Mouse (Mus musculus) limb, embryonic 11.5 days (tissue): ENCODE measurements around the gene Ift52. TPM values are rescaled to one million over a fixed set of nuclear protein-coding genes. Genes with fewer than 3 reads are reported as not detected.

Experiments
- ATAC-seq: fragments of 200-750 bp; cut with Nextera tagmentation; 2 replicates; pipeline ENCODE4 v1.8.0; 2017; ENCODE audit warnings: low read depth; ENCODE audit not compliant: insufficient number of reproducible peaks, low FRiP score, low TSS enrichment
- DNase-seq: peaks from one replicate; pipeline ENCODE4 v3.0.0-alpha.2; 2015; ENCODE audit warnings: low spot score
- H3K27ac ChIP-seq: fragments of 300-500 bp; sonication (generic); replicated peaks from 2 replicates; pipeline ENCODE4 v1.5.1; 2014; ENCODE audit warnings: low read depth, mild to moderate bottlenecking, low read length
- H3K27me3 ChIP-seq: fragments of 300-500 bp; sonication (generic); 2 replicates; pipeline ENCODE4 v1.6.1; 2014; ENCODE audit warnings: mild to moderate bottlenecking, low read length, mixed read lengths; ENCODE audit not compliant: control insufficient read depth, insufficient read depth
- H3K36me3 ChIP-seq: fragments of 300-500 bp; sonication (generic); 2 replicates; pipeline ENCODE4 v1.6.1; 2014; ENCODE audit warnings: mild to moderate bottlenecking, low read length, moderate library complexity, mixed read lengths; ENCODE audit not compliant: control insufficient read depth, insufficient read depth
- H3K4me1 ChIP-seq: fragments of 300-500 bp; sonication (generic); 2 replicates; pipeline ENCODE4 v1.6.1; 2014; ENCODE audit warnings: low read length, mixed read lengths; ENCODE audit not compliant: control insufficient read depth, insufficient read depth
- H3K4me2 ChIP-seq: fragments of 300-500 bp; sonication (generic); 2 replicates; pipeline ENCODE4 v1.6.1; 2014; ENCODE audit warnings: low read depth, mild to moderate bottlenecking, moderate library complexity; ENCODE audit not compliant: severe bottlenecking
- H3K4me3 ChIP-seq: fragments of 300-500 bp; sonication (generic); 2 replicates; pipeline ENCODE4 v1.5.1; 2014; ENCODE audit warnings: low read depth, low read length
- H3K9ac ChIP-seq: fragments of 300-500 bp; sonication (generic); 2 replicates; pipeline ENCODE4 v1.6.1; 2014; ENCODE audit warnings: mild to moderate bottlenecking, low read length
- H3K9me3 ChIP-seq: fragments of 300-500 bp; sonication (generic); 2 replicates; pipeline ENCODE4 v1.6.1; 2016; ENCODE audit warnings: low read length; ENCODE audit not compliant: control insufficient read depth
- WGBS: fragments of 180-500 bp; shearing (Covaris S2); extraction: QIAGEN DNeasy Blood & Tissue Kit; methylation state at CpG from one replicate; pipeline ENCODE4 v1.1.7; 2014; 5-methylcytosine and 5-hydroxymethylcytosine counted together
- polyA plus RNA-seq: library from polyadenylated mRNA; unstranded; fragments of >200 nt; fragmentation: Nextera tagmentation; extraction: Ambion mirVana; gene quantifications from 2 replicates; pipeline ENCODE4 v1.2.1, GENCODE M21; 2014

Ift52 gene
- polyA plus RNA-seq, 1 experiment from 2014 or later, result 55.8 TPM

DNA sequence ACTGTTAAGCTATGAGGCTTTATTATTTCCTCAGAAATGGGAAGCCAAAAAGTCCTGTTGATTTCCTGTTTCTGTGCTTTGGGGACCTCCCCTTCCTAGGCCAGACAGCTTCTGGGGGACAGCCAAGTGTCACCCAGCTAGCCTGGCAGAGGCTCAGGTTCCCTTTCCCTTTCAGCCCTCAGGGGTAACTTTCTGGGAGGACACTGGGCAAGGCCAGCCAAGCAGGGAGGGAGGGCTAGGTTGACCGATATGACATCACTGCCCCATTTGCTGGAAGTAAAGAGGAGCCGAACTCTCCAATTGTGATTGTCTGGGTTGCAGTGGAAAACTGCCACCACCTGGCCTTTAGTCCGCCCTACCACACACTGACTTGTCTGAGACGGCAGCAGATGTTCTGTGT, 41.2 kb upstream of the Ift52 start:
- no peaks in the 10 kb centered on the region for H3K36me3 ChIP-seq
- no peak overlapping the region for H3K9ac ChIP-seq
- ATAC-seq (no peak), DNase-seq (no peak)
- no peaks in the 10 kb centered on the region for H3K9me3 ChIP-seq
- no peaks in the 10 kb centered on the region for H3K27me3 ChIP-seq
- no peak overlapping the region for H3K27ac ChIP-seq
- no peaks in the 10 kb centered on the region for H3K4me1 ChIP-seq
- no peak overlapping the region for H3K4me2 ChIP-seq
- 77% methylated on average over 4 of the region's 4 CpGs for WGBS
- no peak overlapping the region for H3K4me3 ChIP-seq

DNA sequence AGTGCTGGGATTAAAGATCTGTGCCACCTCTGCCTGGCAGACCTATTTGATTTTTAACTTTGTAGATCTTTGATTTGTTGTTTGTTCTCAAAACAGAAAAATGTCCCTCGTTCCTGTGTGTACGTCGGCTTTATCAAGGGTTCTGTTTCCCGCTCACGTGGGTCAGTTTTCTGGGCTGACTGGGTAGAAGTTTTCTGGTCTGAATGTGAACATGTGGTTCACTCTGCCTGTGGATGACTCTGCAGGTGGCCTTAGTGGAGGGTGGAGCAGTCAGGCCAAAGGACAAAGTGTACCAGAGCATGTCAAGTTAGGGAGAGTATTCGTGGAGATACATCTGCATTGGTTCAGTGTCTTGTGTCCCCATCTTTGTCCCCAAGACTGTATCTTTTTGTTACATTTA, 32.8 kb upstream of the Ift52 start:
- Histone ChIP-seq H3K4me1 (no peaks in the 10 kb centered on the region), H3K27ac (no peak overlapping the region), H3K36me3 (no peaks in the 10 kb centered on the region), H3K9ac (no peak overlapping the region), H3K4me2 (no peak overlapping the region), H3K9me3 (no peaks in the 10 kb centered on the region), H3K27me3 (no peaks in the 10 kb centered on the region), H3K4me3 (no peak overlapping the region)
- no peak for DNase-seq
- ATAC-seq, result no peak
- 89% methylated on average over 6 of the region's 6 CpGs for WGBS

DNA sequence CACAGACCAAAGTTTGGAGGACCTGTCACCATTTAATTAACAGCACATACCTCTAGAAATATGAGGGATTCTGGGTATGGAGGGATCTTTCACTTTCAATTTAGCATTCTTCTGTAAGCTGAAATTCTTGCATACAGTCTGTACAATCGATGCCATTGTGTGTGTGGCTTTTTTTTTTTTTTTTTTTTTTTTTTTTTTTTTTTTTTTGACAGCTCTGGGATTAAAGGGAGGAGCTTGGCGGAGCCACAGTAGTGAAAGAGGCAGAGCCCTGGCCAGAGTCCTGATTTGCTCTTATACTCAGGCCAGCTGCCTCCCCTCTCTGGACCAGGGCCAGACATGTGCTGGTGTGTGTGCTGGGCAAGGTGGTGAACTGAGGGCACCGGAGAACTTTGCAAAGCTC, 31.2 kb upstream of the Ift52 start:
- H3K27ac ChIP-seq, result no peak overlapping the region
- ATAC-seq, result no peak
- DNase-seq, result no peak
- H3K4me2 ChIP-seq, result no peak overlapping the region
- WGBS, result 67% methylated on average over 3 of the region's 3 CpGs
- no peaks in the 10 kb centered on the region for H3K9me3 ChIP-seq
- no peak overlapping the region for H3K9ac ChIP-seq
- no peak overlapping the region for H3K4me3 ChIP-seq
- no peaks in the 10 kb centered on the region for H3K36me3 ChIP-seq
- H3K4me1 ChIP-seq, result no peaks in the 10 kb centered on the region
- H3K27me3 ChIP-seq, result no peaks in the 10 kb centered on the region

DNA sequence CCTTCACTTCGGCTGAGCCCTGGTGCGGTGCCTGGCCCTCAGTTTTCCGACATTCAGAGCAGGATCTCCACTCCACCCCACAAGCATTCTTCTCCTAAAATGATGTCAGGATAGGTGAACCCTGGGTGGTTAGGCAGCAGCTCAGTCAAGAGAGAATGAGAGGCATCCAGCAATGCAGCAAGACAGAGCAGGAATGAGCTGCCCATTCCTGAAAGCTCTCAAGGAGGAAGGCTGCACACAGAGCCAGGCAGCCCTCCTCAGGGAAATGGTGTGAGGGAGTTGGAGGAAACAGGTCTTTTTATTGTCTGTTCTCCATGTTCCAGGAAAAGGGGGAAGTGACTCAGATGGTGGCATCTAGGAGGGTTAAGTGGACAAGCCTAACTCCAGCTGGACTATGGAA, 30.4 kb upstream of the Ift52 start:
- 89% methylated on average over 3 of the region's 3 CpGs for WGBS
- Histone ChIP-seq H3K4me3 (no peak overlapping the region), H3K4me2 (no peak overlapping the region), H3K4me1 (no peaks in the 10 kb centered on the region), H3K27ac (no peak overlapping the region), H3K9me3 (no peaks in the 10 kb centered on the region), H3K36me3 (no peaks in the 10 kb centered on the region), H3K27me3 (no peaks in the 10 kb centered on the region), H3K9ac (no peak overlapping the region)
- DNase-seq, result no peak
- ATAC-seq, result no peak

DNA sequence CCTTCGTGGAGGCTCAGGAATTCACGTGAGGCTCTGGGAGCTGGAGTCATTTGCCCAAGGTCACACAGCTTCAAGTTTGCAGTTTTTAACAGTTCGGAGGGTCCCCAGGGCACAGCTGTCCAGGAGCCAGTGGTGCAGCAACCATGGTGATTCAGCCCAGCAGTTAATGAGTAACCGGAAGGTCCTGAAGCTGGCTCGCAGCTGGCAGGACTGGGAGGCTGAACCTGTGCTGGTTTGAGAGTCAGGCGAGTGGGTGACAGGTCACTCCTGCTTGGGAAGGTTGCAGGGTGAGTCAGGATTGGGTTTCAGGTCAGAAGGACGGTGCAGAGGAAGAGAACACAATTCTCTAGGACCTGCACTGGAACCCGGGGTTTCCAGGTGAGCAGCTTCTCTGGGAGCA, 29.9 kb upstream of the Ift52 start, which contains the start of gene Sgk2:
Gene Sgk2 (plus strand): TSS at position 113 of the 400 bp plus-strand sequence.
- no peak within 1 kb of the TSS for H3K9ac ChIP-seq
- H3K9me3 ChIP-seq, result no peaks in the 10 kb centered on the region
- H3K27me3 ChIP-seq, result no peaks in the 10 kb centered on the region
- H3K4me3 ChIP-seq, result no peak within 1 kb of the TSS
- no peak within 1 kb of the TSS for H3K4me2 ChIP-seq
- ATAC-seq (no peak), DNase-seq (no peak)
- H3K4me1 ChIP-seq, result no peaks in the 10 kb centered on the region
- WGBS, result 61% methylated on average over 8 of the region's 8 CpGs
- no peak within 1 kb of the TSS for H3K27ac ChIP-seq
- no peaks in the 10 kb centered on the region for H3K36me3 ChIP-seq

DNA sequence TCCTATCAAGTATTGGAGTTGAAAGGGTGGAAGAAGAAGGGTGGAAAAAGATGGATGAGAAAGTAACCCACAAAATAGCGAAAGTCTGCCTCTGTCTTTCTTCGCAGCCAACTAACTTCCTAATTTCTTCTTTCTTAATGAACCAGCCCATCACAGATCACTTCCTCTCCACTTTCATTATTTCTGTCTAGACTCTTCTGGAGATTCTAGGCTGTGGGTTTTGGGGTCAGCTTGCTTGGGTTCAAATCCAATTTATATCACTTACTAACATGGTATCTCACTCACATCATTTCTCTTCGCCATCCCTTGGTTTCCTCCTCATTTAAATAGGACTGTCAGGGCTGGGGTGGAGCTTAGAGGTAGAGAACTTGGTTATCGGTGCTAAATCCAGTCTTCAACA, 28.9 kb upstream of the Ift52 start:
- 88% methylated on average over 4 of the region's 4 CpGs for WGBS
- H3K9ac ChIP-seq, result no peak overlapping the region
- ATAC-seq (no peak), DNase-seq (no peak)
- H3K9me3 ChIP-seq, result no peaks in the 10 kb centered on the region
- H3K36me3 ChIP-seq, result no peaks in the 10 kb centered on the region
- no peaks in the 10 kb centered on the region for H3K4me1 ChIP-seq
- no peak overlapping the region for H3K4me3 ChIP-seq
- H3K27ac ChIP-seq, result no peak overlapping the region
- no peak overlapping the region for H3K4me2 ChIP-seq
- H3K27me3 ChIP-seq, result no peaks in the 10 kb centered on the region

DNA sequence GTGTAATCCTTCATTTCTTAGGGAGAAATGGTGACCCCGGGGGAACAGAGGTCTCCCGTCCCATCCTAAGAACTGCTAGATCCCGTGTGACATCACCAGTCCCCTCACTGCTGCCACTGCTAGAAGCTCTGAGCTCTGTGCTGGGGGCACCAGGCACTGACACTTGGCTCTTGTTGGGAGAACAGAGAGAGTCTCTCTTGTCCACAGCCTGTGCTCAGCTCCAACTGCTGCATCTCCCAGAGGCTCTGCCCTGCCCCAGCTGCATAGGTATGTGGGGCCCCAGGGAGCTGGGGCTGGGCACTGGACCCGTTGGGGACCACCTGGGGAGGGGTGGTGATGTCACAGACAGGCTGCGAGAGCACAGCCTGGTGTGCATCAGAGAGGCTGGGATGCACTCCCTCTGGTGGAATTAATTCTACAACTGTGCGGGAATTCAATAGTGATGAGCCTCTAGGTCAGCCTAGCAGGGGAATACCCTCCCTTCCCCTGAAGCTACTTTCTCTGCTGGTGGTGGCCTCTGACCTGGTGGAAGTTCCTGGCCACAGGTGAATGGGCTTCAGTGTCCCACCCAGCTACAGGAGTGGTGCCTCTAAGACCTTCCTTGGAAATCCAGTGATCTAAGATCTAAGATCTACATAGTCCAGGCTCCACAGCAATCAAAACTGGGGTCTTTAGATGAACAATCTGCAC, 25.6 kb upstream of the Ift52 start:
- DNase-seq (no peak), ATAC-seq (no peak)
- no peak overlapping the region for H3K4me2 ChIP-seq
- 46% methylated on average over 6 of the region's 6 CpGs for WGBS
- H3K9ac ChIP-seq, result no peak overlapping the region
- no peaks in the 10 kb centered on the region for H3K9me3 ChIP-seq
- no peaks in the 10 kb centered on the region for H3K4me1 ChIP-seq
- no peaks in the 10 kb centered on the region for H3K36me3 ChIP-seq
- H3K27ac ChIP-seq, result no peak overlapping the region
- no peak overlapping the region for H3K4me3 ChIP-seq
- no peaks in the 10 kb centered on the region for H3K27me3 ChIP-seq

DNA sequence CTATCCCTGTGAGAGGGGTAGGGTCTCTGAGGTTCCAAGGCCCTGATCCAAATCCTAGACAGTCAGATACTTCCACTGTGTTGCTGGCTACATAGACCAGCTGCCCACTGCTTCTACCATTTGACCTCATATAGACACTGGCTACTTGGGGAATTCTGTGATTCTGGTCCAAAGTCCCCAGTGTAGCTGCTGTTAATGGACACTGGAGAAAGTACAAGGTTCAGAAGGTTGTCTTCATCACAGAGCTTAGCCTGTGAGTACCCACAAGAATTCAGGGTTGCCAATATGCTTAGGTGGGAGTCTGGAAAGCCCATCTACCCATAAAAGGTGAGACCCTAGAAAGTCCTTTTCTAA, 25.1 kb upstream of the Ift52 start:
- no peaks in the 10 kb centered on the region for H3K36me3 ChIP-seq
- no peak overlapping the region for H3K9ac ChIP-seq
- ATAC-seq (no peak), DNase-seq (no peak)
- H3K4me3 ChIP-seq, result no peak overlapping the region
- H3K4me1 ChIP-seq, result no peaks in the 10 kb centered on the region
- no peak overlapping the region for H3K4me2 ChIP-seq
- H3K27me3 ChIP-seq, result no peaks in the 10 kb centered on the region
- H3K27ac ChIP-seq, result no peak overlapping the region
- H3K9me3 ChIP-seq, result no peaks in the 10 kb centered on the region
